Mouse (Mus musculus): ENCODE results near the gene Tent5b.

Gene Tent5b

DNA sequence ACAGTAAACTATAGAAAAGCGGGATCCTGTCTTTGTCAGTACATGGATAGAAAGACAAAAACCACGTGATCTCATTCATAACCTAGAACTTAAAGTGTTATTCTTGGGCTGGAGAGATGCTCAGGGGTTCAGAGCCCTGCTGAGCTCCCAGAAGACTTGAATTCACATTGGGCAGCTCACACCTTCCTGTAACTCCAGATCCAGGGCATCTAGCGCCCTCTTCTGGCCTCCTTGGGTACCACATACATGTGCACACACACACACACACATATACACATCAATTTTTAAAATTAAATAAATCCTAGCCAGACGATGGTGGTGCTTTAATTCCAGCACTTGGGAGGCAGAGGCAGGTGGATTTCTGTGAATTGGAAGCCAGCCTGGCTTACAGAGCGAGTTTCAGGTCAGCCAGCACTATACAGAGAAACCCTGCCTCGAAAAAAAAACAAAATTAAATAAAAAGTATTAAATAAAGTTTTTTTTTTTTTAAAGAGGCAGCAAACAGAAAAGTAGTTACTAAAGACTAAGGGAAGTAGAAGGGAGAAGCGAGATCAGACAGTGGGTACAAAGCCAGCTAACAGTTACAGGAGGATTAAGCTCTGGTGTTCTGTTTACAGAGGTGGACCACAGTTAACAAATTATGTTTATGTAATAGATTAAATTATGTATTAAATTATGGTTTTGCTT is 8.7 kb upstream of the Tent5b start:
- no peak for DNase-seq (ENCODE audit: low read depth)

DNA sequence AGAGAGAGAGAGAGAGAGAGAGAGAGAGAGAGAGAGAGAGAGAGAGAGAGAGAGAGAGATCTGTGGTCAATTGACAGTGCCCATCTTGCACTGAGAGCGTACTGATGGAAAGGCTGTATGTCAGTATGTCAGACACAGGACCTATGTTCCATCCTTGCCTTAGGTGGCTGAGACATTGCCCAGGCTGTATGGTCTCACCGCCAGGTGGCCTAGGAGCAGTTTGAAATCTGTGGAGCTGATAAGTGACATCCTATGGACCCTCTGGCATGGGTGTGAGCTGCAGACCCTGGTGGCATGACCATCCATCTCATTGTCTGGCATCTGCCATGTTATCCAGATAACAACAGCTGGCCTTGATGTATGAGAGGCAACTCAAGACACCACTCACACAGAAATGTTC is 6.1 kb upstream of the Tent5b start:
- no peak for DNase-seq (ENCODE audit: low read depth)

DNA sequence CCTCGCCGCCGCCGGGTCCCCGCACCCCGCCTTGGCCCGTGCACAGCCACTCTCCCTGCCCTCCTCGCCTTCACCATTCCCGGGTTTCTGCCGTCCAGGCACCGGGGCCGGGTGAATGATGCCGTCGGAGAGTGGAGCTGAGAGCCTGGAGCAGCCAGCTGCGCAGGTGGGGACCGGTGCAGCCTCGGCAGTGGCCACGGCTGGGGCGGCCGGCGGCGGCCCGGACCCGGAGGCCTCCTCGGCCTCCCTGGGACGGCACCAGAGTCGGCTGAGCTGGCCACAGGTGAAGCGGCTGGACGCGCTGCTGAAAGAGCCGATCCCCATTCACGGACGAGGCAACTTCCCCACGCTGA is 229 bp downstream of the Tent5b start:
- no peak for DNase-seq (ENCODE audit: low read depth)

DNA sequence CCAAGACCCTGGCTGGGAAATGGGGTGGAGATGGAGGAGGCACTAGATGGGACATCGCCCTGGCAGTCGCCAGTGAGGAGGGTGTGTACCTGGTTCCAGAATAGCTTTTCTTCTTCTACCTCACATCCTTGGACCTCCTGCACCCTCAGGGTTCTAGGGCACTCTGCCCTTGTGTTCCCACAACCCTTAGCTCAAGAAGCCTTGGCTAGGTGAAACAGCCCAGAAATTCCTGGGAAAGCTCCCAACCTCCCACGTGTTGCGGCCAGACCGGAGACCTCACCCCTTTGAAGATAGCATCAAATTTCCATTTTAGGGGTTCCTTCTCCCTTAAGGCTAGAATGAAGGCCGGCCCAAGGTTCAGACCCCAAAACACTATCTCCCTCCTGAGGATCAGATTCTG is 822 bp downstream of the Tent5b start:
- DNase-seq (ENCODE audit: low read depth): peak; percentile 50

DNA sequence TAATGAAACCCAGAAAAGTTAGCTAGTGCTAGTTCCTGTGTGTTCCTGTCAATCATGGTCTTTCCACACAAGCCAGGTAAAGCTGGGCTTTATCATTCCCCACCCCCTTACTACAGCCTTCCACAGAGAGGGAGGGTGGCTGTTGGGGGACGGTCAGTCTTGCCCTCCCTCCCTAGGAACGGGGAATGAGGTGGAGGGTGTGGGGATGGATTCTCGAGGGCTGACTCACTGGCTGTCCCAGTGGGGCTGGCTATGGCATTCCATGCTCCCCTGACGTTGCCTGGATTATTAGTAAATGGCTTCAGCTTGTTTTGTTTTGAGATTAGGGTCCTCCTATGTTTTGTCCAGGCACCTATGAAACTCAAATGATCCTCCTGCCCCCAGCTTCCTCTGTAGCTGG is 1.6 kb downstream of the Tent5b start:
- DNase-seq (ENCODE audit: low read depth): peak; percentile 79

DNA sequence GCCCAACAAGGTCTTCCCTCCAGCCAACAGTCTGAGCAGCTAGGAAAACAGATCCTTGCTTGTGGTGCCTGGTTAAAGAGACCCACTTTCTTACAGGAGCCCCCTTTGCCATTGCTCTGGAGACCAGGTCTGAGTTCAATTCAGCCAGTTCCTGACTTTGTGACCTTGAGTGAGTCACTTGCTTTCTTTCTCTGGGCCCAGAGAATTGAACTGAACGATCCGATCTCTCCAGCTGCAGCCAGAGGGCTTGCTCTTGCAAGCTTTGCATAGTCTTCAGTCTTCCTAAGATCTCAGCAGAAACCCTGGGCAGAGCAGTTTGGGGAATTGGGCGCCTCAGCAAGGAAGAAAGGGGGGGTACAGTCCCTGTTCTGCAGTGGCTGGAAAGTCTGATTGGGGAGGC is 2.5 kb downstream of the Tent5b start:
- DNase-seq (ENCODE audit: low read depth): peak; percentile 50

DNA sequence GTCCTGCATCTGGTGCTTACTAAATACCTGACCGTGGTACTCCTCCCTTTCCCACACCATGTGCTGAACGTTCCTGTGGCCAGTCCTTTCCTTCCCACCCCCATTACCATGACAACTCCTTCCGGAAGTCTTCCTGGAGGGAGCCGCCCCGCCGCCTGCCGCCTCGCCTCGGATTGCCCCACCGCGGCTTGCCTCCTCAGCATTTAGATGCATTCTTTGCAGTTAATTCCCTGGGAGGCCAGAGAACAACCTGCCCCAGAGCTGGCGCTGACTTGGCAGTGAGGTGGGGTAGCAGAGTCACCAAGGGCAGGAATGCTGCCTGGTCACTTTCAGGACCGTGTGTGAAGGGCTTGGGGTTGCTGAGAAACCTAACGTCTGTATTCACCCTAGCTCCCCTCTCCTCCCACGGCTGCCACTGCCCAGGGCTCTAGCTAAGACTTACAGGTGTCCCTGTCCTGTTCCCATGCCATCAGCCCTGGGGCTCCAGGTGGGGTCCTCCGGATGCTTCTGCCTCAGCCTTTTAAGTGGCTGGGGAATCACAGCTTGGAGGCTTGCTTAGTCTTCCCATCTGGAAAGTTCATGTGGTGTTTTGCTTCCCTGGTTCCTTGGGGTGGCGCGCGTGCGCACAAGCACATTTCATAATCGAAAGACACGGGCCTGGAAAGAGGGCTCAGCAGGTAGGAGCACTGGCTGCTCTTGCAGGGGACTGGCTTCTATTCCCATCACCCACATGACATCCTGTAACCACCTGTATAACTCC is 4.5 kb downstream of the Tent5b start:
- DNase-seq (ENCODE audit: low read depth): peak; percentile 51

DNA sequence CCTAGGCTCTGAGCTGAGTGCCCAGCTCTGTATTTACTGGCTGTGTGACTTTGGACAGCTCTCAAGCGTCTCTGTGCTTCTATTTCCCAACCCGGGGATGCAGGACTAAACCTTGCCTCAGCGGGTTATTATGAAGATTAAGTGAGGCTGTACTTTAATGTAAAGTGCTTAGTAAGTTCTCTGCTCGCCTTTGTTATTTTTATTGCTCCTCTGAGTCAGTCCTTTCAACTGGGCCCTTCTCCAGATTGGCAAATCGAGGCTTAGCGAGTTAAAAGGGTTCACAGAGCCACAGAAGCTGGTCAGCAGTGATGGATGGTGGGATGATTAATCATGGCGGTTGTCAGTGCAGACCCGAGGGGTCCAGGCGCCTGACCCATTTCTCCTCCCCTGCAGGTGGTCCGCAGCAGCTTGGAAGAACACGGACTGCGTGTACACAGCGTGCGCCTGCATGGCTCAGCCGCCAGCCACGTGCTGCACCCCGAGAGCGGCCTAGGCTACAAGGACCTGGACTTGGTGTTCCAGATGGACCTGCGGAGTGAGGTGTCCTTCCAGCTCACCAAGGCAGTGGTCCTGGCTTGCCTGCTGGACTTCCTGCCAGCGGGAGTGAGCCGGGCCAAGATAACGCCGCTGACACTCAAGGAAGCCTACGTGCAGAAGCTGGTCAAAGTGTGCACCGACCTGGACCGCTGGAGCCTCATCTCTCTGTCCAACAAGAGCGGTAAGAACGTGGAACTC is 5.9 kb downstream of the Tent5b start:
- DNase-seq (ENCODE audit: low read depth): peak; percentile 56

DNA sequence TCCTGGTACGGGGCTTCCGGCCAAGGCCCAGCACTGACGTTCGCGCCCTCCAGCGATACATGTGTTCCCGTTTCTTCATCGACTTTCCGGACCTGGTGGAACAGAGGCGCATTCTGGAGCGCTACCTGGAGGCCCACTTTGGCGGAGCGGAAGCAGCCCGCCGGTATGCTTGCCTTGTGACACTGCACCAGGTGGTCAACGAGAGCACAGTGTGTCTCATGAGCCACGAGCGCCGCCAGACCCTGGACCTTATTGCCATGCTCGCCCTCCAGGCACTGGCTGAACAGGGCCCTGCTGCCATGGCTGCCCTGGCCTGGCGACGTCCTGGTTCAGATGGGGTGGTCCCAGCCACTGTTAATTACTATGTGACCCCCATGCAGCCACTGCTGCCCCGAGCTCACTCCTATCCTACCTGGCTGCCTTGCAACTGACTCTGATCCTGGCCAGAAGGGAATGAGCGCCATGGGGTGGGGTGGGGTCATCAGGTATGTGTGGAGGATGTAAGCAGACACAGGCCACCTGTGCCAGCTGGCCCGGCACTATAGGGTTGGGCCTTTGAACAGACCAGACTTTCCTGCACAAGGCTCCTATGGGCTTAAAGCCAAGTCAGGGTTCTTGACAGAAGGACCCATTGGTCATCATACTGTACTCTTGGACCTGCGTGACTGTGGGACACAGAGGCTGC is 6.9 kb downstream of the Tent5b start:
- DNase-seq (ENCODE audit: low read depth): no peak

DNA sequence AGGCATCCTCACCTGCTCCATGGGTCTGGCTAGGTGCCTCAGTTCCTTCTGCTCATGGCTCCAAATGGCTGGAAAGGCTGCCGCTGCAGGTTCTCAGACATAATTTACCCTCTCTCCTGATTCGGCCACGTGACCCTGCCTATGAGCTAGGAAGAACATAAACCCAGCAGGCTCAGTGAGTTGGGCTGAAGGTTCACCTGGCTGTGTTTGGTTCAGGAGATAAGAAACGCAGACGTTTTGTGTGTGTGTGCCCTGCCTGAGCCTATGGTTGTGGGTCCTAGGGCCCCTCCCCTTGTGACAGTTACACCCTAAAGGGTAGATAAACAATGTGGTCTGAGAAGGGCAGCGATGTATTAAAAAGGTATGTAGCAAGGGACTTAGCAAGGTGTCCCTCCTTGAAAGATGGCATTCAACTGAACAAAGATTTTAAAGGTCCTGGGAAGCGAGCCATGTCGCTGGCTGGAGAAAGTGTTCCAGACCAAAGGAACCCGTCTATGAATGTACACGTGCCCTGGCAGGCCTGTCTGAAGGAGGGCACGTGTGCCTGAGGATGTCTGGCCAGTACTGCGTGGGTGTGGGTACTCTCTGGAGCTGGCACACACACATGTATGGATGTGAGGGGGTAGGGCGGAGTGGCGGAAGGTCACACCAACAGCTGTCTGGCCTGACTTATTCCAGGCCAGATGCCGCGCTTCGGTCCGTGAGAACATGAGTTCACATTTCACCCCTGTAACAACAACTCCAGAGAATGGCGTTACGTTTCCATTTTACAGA is 8.9 kb downstream of the Tent5b start:
- no peak for DNase-seq (ENCODE audit: low read depth)

DNA sequence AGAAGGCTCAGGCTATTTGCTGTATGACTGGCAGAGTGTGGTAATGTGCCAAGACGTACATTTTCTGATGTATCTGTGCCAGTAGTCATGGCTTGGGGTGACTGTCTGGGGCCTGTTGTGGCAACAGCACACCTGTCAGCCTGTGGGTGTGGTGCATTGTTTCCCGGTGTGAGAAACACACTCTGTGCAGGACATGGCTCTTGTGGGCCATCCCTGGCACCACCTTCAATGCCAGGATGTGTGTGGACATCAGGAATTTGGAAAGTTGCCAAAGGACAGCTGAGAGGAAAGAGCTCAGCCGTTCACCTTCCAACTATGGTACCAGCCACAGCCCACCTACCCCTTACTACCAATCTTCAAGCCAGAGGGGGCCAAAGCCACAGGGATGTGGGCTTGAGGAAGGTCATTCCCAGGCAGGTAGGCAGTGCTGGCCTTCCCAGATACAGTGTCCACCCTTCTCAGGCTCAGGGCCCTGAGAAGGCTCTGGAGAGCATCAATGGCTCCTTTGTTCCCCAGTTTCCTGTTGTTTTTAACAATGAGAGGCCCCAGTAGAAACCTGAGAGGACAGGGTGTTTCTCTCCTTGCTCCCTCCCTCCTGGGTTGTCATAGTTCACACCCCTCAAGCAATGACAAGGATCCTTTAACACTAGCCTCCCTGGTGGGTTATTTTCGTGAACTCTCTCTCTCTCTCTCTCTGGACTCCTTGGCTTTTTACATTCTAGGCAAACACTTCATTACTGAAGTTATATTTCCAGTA is 9.7 kb downstream of the Tent5b start:
- DNase-seq (ENCODE audit: low read depth): no peak

DNA sequence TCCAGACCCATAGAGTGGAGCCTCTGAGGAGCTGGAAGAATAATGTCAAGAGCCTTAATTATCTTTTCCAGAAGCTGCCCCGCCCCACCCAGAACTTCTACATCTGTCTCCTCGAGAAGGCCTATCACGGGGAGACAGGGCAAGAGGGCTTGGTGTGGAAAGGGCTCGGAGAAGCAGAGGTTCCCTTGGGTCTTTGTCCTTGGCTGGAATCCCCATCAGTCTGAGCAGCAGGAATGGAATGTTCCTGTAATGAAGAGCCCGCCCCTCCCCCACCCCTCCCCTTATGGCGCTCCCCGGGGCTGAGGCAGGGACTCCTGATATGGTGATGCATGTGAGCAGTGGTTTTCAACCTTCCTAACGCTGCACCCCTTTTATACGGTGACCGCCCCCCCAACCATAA is 11.9 kb downstream of the Tent5b start:
- peak; percentile 93 for DNase-seq (ENCODE audit: low read depth)

DNA sequence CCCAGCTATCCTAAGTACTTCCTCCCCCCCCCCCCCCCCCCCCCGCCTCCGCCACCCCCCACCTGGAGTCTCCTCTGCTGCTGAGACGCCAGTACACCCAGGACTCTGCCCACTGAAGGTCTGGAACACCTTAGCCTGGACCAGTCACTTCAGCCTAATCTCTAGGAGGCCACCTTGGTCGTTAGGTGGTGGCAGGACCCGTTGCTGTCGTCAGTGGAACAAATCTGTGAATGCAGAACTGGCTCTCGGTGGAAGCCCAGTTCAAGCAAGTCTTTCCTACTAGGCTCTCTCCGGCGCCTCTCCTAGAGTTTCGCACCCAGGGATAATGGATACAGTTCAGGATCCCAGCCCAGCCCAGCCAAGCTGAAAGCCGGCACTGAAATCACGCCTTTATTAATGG is 14.0 kb downstream of the Tent5b start:
- DNase-seq (ENCODE audit: low read depth): no peak

DNA sequence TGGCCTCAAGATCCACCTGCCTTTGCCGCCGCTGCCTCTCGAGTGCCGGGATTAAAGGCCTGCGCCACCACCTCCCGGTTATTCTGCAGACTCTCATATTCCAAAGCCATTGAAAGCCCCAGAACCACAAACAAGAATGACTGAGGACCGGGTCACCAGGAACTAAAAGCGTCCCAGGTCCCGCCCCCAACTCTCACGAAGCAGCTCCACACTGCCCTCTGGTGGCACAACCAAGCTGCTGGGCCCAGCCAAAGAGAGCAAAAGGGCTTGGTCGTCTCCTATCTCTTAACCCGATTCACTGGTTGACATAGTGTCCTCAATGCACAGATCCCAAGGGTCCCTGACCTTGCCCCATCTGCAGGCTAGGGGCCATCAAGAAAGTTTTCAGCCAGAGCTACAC is 14.5 kb downstream of the Tent5b start:
- peak; percentile 89 for DNase-seq (ENCODE audit: low read depth)

DNA sequence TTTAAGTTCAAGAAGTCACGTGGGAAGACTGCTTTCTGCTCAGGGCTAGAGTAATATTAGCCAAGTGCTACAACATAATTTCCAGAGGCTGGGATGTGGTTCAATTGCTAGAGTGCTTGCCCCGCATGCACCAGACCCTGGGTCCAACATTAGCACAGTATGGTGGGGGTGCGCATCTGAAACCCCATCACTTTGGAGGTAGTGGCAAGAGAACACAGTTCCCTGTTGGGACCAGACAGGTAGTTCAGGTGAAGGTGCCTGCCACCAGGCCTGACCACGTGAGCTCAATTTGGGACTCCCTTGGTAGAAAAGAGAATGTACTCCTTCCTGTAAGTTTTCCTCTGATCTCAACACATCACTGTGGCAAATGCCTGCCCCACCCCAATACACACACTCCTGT is 14.9 kb downstream of the Tent5b start:
- DNase-seq (ENCODE audit: low read depth): no peak

DNA sequence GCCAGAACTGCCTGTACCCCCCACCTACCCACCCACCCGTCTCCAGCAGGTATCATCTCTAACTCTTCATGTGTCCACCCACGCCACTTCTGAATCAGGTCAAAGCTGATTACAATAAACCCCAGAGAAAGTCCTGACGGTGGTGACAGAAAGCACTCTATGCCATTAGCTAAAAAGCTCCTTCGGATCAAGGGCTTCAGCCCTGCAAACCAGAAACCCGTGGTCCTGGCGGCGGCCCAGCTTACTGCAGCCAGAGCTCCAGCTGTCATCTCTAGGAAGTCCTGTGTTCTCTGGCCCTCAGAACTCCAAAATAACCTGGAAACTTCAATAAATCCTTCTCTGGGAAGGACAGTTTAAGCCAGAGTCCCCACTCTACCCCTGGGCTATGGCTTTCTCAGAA is 15.8 kb downstream of the Tent5b start:
- no peak for DNase-seq (ENCODE audit: low read depth)

DNA sequence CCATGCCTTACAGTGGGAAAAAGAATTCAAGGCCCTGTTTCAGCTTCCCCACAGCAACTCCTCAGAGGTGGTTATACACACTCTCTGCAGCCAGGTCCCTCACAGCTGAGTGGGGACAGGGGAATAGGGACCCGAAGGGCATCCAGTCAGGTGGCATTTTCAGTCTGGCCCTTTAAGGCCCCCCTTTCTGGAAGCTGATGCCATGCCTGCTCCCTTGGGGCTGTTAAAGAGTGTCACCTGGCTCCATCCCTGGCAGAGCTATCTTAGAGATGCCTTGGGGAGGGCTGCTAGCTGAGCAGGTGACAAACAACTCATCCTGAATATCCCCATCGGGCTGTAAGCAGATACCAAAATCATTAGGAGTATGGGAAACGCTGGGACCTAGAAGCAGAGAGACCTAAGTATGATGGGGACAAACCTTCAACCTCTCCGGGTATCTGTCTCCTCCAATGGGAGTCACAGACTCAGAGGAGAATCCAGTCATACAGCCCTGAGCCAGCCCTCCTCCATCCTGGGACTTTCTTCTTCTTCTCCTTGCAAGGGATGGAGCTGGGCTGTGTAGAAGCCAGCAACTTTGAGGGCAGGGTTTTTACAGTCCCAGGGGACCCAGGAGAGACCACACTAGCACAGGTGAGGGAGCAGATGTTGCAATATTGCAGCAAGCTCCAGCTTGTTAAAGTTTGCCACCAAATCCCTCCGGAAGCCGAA is 17.0 kb downstream of the Tent5b start:
- DNase-seq (ENCODE audit: low read depth): peak; percentile 20

DNA sequence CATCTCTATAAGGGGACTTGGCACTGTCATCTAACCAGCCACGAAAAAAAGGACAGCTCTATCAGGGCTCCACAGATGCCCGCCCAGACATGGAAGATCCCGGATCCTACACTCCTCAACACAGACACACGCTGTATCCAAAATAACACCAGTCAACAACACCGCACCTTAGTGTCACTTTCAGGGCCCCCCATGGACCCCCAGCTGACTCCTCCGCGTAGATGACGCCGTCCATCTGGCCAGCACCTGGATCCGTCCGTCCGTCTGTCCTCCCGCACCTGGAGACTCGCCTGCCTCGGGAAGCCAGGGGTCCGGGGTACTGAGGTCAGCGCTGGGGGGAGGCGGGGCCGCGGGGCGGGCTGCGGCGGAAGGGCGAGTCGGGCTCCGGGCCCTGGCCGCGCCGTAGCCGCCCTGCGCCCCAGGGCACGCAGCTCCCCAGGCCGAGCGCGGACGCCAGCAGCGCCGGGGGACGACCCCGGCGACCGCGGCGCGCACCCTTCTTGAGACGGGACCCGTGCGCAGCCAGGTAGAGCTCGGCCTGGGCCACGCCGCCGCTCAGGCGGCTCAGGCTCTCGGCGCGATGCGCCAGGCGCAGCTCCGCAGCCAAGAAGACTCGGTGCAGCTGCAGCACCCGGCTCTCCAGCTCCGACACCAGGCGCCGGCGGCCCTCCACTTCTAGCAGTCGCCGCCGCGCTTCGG is 17.7 kb downstream of the Tent5b start:
- DNase-seq (ENCODE audit: low read depth): peak; percentile 49

DNA sequence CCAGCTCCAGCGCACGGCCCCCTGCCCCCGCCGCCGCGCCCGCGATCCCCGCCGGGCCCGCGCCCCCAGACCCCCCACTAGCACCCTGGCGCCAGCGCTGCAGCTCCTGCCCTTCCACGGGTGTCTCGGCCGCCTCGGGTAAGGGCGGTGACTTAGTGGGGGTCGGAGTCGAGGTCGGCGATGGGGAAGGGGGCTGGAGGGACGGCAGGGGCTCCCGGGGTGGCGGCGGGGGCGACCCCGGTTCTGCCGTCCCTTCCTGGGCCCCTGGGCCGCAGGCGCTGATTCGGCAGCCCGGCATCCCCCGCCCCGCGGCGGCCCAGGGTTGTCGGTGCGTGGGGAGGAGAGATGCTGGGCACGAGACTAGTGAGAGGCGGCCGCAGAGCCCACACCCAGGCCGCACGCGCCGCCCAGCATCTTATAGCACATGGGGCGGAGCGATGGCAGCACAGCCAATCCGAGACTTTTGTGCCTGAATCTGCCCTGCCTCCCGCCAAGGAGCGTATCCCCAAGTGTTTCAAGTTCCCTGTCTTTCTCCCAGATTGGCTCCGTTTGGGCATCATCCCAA is 18.3 kb downstream of the Tent5b start, which contains the start of gene Trnp1:
Gene Trnp1 (minus strand): TSS at position 391 of the 565 bp plus-strand sequence.
- DNase-seq (ENCODE audit: low read depth): peak; percentile 92
